In the genomic region with DNA sequence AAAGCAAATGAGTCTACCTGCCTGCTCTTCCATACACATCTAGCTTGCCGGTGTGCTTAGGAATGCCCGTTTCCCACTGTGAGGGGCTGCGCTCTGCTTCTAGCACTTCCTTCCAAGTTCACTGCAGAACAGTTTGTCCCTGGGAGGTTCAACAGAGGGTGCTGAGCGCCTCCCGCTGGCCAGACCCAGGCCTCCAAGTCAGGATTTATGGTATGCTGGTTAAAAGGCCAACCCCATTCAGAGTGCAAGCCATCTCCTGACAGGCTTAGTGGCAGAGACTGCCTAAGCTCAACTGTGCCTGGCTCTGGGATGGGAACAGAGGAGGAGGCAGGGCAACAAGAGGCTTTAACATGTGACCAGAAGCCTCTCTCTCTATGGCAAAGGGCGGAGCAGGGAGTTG, we compare ENCODE assay signal across 9 mouse cellular contexts.
A peak's percentile ranks its signal among the peaks of the same experiment; 100 is the strongest.
DNase-seq lines count a peak whose midpoint lies in the region; ATAC-seq and TF ChIP-seq lines count a peak whose summit lies in the region.
"Had no signal": no experiment of that assay in that cellular context is flagged by ENCODE, and none has a peak within 500 bp of the region (broad histone marks: within the 10 kb centered on the region; RNA-seq: fewer than 3 reads in every experiment).

No protein-coding gene starts in this region.

- TF ChIP-seq CTCF in midbrain, postnatal 0 days (IDR thresholded peaks at IDR 0.05) = peak; percentile 45

- no peak for ATAC-seq in midbrain, postnatal 0 days (ENCODE audit: low FRiP score)
- no peak for ATAC-seq in midbrain, embryonic 11.5 days (ENCODE audit: low FRiP score)
- ATAC-seq in midbrain, embryonic 14.5 days (ENCODE audit: low FRiP score, low TSS enrichment) = no peak

- H3K27ac ChIP-seq in midbrain, postnatal 0 days (ENCODE audit: low read depth, low read length) = no peak overlapping the region
- no peak overlapping the region for H3K27ac ChIP-seq in midbrain, embryonic 11.5 days (ENCODE audit: low read depth, low read length)
- H3K27ac ChIP-seq in midbrain, embryonic 14.5 days (replicated peaks; ENCODE audit: low read depth, low read length) = no peak overlapping the region
- H3K27ac ChIP-seq: embryonic facial prominence, embryonic 12.5 days had no signal

- H3K36me3 ChIP-seq in midbrain, postnatal 0 days (ENCODE audit: insufficient read depth, low read length) = peaks cover 3% of the 10 kb centered on the region; the same call in 1 of the 2 replicates
- H3K36me3 ChIP-seq in midbrain, embryonic 11.5 days (ENCODE audit: control insufficient read depth, insufficient read depth, low read length) = no peaks in the 10 kb centered on the region
- H3K36me3 ChIP-seq in midbrain, embryonic 14.5 days (ENCODE audit: control insufficient read depth, insufficient read depth, low read length) = peaks cover 3% of the 10 kb centered on the region; the same call in 1 of the 2 replicates

- H3K4me3 ChIP-seq in midbrain, postnatal 0 days (ENCODE audit: low read depth, low read length) = no peak overlapping the region
- H3K4me3 ChIP-seq in midbrain, embryonic 11.5 days (ENCODE audit: low read depth, low read length) = no peak overlapping the region
- H3K4me3 ChIP-seq in midbrain, embryonic 14.5 days (replicated peaks; ENCODE audit: low read depth, low read length) = no peak overlapping the region
- H3K4me3 ChIP-seq: embryonic facial prominence, embryonic 12.5 days had no signal

- intact Hi-C loops in heart, postnatal 36 days (cut with DNase I) = no loop called here
- intact Hi-C loops in left cerebral cortex, postnatal 36 days (cut with DNase I) = no loop called here

- DNase-seq in midbrain, postnatal 0 days (ENCODE audit: low spot score) = peak; percentile 9
- DNase-seq in midbrain, embryonic 11.5 days (ENCODE audit: low spot score, missing footprints) = no peak
- DNase-seq in adrenal gland, adult 2 months = peak; percentile 84
- peak; percentile 57 for DNase-seq in embryo, embryonic 9.5 days (ENCODE audit: extremely low spot score)
- peak; percentile 82 for DNase-seq in heart, postnatal 36 days
- peak; percentile 24 to 30 for DNase-seq in left cerebral cortex, postnatal 36 days (ENCODE audit: low spot score in 2 of 2)
- DNase-seq in skeletal muscle tissue, adult 2 months (ENCODE audit: low read depth, low spot score) = peak; percentile 73
- DNase-seq in midbrain, embryonic 14.5 days = no peak

- H3K9ac ChIP-seq in midbrain, postnatal 0 days (replicated peaks; ENCODE audit: low read length, poor library complexity, severe bottlenecking) = no peak overlapping the region
- no peak overlapping the region for H3K9ac ChIP-seq in midbrain, embryonic 11.5 days (ENCODE audit: low read length)
- no peak overlapping the region for H3K9ac ChIP-seq in midbrain, embryonic 14.5 days (replicated peaks; ENCODE audit: low read length)
- H3K9ac ChIP-seq: embryonic facial prominence, embryonic 12.5 days had no signal

- no peak overlapping the region for H3K4me2 ChIP-seq in midbrain, postnatal 0 days (ENCODE audit: low read depth, low read length, poor library complexity, severe bottlenecking)
- no peak overlapping the region for H3K4me2 ChIP-seq in midbrain, embryonic 11.5 days
- no peak overlapping the region for H3K4me2 ChIP-seq in midbrain, embryonic 14.5 days (ENCODE audit: low read length)
- H3K4me2 ChIP-seq: embryonic facial prominence, embryonic 12.5 days had no signal

- no peaks in the 10 kb centered on the region for H3K9me3 ChIP-seq in midbrain, postnatal 0 days (ENCODE audit: low read length)
- H3K9me3 ChIP-seq in midbrain, embryonic 11.5 days (ENCODE audit: control insufficient read depth, low read length) = no peaks in the 10 kb centered on the region
- no peaks in the 10 kb centered on the region for H3K9me3 ChIP-seq in midbrain, embryonic 14.5 days (ENCODE audit: control insufficient read depth, low read length)
- H3K9me3 ChIP-seq: embryonic facial prominence, embryonic 12.5 days had no signal

- WGBS in midbrain, postnatal 0 days = 39% methylated on average over 6 of the region's 6 CpGs
- WGBS in midbrain, embryonic 11.5 days = 35% methylated on average over 6 of the region's 6 CpGs
- WGBS in midbrain, embryonic 14.5 days = 38% methylated on average over 6 of the region's 6 CpGs

- no peaks in the 10 kb centered on the region for H3K27me3 ChIP-seq in midbrain, postnatal 0 days (ENCODE audit: insufficient read depth, low read length)
- H3K27me3 ChIP-seq in midbrain, embryonic 11.5 days (ENCODE audit: control insufficient read depth, insufficient read depth, low read length) = no peaks in the 10 kb centered on the region
- no peaks in the 10 kb centered on the region for H3K27me3 ChIP-seq in midbrain, embryonic 14.5 days (ENCODE audit: control insufficient read depth, insufficient read depth, low read length)
- H3K27me3 ChIP-seq: embryonic facial prominence, embryonic 12.5 days had no signal

- no peaks in the 10 kb centered on the region for H3K4me1 ChIP-seq in midbrain, postnatal 0 days (ENCODE audit: insufficient read depth, low read length)
- no peaks in the 10 kb centered on the region; the same call in 1 of the 2 replicates for H3K4me1 ChIP-seq in midbrain, embryonic 11.5 days (ENCODE audit: control insufficient read depth, insufficient read depth, low read length)
- H3K4me1 ChIP-seq in midbrain, embryonic 14.5 days (ENCODE audit: control insufficient read depth, insufficient read depth, low read length) = no peaks in the 10 kb centered on the region

Comparison
In these comparisons a context has a peak if more than half of its experiments do, and no peak if none do; other contexts are left out.
1. DNase-seq: peak in midbrain, postnatal 0 days (single experiment), adrenal gland, adult 2 months (single experiment), embryo, embryonic 9.5 days (single experiment), heart, postnatal 36 days (2 of 2), left cerebral cortex, postnatal 36 days (2 of 2) and skeletal muscle tissue, adult 2 months (single experiment); none in midbrain, embryonic 11.5 days (single experiment) and midbrain, embryonic 14.5 days (single experiment).